Mouse (Mus musculus) common myeloid progenitor, adult 5-6 weeks (primary cell): ENCODE data around the gene Srxn1. TPM values are rescaled to one million over a fixed set of nuclear protein-coding genes. Genes with fewer than 3 reads are reported as not detected.

ENCODE experiments used
- ATAC-seq: replicated peaks from 2 replicates; pipeline ENCODE4 v1.8.0; 2016; ENCODE audit warnings: low read depth, mild to moderate bottlenecking, moderate TSS enrichment, inconsistent platforms; ENCODE audit not compliant: poor library complexity, severe bottlenecking
- total RNA-seq: library from RNA; stranded (forward); fragments of 200-1000, 187-1606 nt; gene quantifications from 2 replicates; pipeline ENCODE4 v1.2.3, GENCODE M21; 2017

Gene Srxn1
- total RNA-seq, 1 experiment from 2014 or later, result 9.8 TPM

DNA sequence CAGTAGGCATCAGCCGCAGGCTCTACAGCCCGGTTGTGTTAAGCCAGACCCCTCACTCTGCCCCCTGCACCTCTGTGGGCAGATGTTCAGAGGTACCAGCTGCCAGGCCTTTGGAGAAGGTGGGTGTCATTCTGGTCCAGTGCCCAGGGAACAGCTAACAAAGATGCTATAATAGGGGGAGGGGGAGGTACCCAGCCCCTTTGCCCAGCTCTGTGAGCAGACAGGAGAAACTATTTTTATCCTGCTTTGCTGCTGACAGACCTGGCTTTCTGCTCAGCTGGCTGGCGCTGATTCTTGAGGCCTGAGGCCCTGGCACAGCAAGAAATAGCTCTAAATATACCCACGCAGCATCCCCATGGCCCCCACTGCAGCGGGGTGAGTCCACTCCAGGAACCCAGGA, 18.2 kb upstream of the Srxn1 start:
- no peak for ATAC-seq

DNA sequence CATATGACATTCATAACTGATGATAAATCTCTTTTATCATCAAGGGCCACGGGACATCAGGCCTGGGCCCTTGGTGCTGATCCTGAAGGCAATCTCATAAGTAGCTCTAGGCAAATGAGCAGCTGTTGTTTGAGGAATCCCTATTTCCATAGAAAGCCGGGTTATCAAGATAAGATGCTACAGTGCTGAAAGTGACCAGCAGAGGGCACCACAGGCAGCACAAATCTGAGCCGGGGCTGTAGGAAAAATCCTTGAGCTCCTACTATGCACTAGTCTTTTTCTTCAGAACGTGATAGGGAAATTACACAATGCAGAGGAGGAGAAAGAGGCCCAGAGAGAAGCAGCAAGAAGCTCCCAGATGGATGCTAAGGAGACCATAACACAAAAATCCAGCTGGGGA, 16.2 kb upstream of the Srxn1 start:
- ATAC-seq, result peak; percentile 51; the same call in 1 of the 2 replicates

DNA sequence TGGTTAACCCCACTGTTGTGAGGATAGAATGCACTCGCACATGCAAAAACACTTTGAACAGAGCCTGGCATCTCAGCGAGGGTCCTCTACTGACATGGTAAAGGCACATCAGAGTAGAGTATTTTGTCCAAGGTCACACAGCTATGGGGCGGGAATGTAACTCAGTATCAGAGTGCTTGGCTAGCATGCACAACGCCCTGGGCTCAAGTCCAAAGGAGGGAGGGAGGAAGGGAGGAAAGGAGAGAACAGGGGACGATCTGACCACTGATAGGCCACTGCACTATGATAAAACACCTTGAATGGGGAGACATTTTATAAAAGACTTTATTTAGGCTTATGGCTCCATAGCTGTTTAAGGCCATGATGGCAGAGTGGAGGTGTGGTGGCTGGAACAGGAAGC, 15.7 kb upstream of the Srxn1 start:
- ATAC-seq, result no peak

DNA sequence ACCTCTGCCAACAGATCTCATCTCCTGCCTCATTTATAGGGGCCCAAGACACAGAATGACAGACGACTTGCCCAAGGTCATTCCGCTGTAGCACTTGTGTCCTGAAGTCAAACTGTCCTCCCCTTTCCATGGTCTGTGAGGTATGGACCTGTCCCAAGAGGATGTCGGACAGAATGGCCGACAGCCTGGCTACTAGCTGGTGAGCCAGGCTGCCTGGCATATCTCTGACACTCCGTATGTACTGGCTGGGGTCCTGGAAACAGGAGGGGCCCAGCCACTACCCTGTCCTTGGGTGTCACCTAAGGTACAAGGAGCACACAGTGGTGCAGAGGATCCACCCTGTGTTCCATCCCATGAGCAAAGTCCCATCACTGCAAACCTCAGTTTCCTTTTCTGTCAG, 14.8 kb upstream of the Srxn1 start:
- no peak for ATAC-seq

DNA sequence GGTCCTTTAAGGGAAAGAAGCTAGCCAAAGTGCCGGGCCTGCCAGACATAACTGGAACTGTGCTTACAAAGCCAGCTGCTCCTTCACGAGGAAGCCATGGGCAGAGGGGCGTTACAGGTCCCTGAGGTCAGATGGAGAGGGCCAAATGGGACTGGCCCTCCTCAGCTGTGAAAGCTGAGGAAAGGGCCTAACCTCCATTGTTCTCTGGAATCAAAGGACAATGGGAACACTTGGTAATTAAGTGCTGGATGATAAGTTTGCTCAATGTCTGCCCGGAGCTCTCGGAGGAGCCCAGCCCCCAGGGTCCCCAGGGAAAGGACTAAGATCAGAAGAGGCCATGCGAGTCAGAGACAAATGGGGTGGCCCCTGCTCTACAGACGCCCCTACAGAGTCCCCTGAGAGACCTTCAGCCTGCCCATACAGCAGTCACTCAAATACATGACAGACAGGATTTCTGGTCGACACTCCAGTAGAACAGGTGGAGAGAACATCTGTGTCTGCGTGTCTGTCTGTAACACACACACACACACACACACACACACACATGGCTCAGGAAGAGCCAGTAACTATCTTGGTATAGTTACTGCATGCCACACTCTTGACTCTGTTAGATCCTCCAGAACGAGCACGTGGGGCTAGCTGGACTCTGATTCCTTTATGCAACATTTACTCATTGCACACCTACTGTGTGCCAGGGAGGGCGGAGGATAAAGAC, 13.8 kb upstream of the Srxn1 start:
- no peak for ATAC-seq

DNA sequence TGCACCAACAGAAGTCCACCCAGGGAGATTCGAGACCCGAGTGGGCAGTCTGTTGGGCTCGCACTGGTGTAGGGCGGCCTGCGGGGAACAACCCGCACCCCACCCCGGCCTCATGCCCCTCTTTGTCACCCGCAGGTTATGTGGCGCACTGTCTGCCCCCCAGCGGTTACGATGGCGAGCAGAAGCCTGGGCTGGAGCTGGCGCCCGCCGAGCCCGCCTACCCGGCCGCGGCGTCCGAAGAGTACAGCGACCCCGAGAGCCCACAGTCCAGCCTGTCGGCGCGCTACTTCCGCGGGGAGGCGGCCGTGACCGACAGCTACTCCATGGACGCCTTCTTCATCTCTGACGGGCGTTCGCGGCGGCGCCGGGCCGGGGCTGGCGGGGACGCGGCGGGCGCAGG, 12.4 kb upstream of the Srxn1 start:
- peak; percentile 18; the same call in 1 of the 2 replicates for ATAC-seq

DNA sequence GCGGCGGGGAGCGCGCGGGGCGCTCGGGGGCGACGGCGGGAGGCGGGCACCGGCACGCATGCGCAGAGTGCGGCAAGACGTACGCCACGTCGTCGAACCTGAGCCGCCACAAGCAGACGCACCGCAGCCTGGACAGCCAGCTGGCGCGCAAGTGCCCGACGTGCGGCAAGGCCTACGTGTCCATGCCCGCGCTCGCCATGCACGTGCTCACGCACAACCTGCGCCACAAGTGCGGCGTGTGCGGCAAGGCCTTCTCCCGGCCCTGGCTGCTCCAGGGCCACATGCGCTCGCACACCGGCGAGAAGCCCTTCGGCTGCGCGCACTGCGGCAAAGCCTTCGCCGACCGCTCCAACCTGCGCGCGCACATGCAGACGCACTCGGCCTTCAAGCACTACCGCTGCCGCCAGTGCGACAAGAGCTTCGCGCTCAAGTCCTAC, 11.9 kb upstream of the Srxn1 start:
- ATAC-seq, result no peak; the same call in 1 of the 2 replicates

DNA sequence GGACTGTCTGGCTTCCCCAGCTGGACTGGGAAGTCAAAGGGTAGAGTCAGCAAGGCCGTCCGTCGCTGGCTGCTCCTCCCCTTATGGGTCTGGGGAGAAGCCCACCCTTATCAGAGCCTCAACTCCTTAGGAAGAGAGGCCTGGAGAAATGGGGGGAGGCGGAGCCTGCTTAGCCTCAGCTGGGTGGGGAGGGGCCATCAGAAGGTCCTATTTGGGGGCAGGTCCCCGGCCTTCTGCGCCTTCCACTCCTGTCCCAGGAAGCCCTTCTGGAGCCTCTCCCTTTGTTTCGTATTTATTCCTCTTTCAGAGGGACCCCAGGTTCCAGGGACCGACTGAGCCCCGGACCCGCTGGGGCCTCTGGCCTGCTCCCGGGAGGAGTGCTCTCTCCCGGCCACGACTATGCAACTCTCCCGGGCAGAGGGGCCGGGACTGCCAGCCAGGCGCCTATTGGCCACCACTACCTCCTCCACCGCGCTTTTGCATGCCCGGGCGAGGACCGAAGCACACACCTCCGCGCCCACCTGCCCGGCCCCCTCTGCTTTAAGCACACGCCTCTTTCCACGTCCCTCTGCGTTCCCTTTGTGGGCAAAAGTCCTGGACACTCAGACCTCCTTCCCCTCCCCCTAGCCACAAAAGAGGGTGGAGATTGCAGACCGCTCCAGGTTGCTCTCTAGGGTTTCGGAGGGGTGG, 10.3 kb upstream of the Srxn1 start:
- ATAC-seq, result peak; percentile 16; the same call in 1 of the 2 replicates

DNA sequence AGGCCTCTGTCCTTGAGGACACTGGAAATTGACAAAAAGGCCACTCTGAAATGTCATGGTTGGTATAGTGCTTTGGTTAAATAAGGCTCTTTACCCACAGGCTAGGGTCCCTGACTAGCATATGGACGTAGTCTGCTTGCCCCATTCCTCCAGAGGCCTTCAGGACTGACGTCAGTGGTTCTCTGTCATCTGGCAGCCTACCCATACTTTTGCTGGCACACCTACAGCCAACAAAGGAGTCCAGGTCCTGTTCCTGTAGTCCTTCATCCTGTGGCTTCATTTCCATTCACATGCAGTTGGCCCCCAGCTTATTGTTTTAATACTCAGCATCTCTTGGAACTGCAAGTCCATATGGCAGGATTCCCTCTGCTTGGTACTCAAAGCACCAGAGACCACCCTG, 8.4 kb upstream of the Srxn1 start:
- no peak for ATAC-seq

DNA sequence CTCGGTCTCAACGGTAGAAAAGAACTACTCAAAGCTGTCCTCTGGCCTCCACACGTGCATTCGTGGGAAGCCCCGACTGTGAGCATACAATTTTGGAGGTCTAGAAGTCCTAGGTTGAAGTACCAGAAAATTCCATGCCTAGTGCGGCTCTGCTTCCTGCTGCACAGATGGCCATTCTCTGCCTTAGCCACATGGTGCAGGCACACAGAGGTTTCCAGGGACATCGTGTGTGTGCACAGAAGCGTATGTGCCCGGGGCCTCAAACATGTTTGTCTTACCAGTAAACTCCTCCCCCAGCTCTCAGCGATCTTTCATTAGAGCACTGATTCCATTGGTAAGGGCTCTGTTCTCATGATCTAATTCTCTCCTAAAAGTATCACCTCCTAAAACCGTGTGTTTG, 7.4 kb upstream of the Srxn1 start:
- ATAC-seq, result no peak

DNA sequence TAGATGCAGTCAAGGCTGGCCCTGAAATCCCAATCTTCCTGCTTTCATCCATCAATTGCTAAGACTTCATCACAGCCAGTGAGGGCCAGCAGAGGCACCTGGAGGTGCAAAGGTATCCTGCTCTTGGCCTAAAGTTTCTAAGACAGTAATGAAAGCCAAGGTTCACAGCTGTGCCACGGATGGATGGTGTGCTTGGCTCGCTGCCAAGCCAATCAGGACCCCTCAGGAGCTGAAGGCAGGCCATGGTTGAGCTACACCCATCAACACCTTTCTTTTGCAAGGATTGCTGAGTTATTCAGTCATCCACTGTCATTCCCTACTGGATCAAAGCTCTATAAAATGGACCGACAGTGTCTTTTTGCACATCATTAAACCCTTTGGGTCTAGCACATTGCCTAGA, 5.8 kb upstream of the Srxn1 start:
- ATAC-seq, result no peak

DNA sequence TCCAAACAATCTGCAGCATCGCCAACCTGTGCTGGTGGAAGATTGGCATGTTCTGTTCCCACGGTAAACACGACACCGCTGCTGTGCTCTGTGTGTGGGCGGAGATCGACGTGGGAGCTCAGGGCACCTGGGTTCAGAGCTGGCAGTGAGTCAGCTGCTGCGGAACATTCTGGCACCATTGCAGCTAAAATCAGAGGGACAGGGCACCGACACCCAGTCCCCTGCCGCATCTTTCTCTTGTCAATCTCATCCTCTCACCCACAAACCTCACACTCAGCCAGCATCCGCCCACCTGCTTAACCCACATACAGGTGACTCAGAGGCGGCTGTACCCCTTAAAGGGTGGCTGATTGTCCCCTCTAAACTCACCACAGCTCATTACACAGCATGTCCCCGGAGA, 3.6 kb upstream of the Srxn1 start:
- no peak for ATAC-seq

DNA sequence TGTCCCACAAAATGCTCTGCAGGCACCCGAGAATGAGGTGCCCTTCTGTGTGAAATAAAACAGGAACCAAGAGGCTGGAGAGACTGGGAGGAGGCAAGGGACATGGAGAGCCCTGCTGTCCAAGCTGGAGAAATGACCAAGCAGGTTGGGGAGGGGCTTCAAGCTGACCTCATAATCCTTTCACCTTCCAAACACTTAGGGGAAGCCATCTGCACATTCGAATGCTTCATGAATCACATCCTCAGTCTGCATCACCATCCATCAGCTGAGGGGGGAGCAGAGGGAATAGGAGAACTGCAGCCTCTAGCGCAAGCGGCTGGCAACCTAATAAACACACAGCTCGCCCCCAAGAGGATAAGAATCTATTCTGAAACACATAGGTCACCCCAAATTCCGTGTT, 2.9 kb upstream of the Srxn1 start:
- no peak for ATAC-seq

DNA sequence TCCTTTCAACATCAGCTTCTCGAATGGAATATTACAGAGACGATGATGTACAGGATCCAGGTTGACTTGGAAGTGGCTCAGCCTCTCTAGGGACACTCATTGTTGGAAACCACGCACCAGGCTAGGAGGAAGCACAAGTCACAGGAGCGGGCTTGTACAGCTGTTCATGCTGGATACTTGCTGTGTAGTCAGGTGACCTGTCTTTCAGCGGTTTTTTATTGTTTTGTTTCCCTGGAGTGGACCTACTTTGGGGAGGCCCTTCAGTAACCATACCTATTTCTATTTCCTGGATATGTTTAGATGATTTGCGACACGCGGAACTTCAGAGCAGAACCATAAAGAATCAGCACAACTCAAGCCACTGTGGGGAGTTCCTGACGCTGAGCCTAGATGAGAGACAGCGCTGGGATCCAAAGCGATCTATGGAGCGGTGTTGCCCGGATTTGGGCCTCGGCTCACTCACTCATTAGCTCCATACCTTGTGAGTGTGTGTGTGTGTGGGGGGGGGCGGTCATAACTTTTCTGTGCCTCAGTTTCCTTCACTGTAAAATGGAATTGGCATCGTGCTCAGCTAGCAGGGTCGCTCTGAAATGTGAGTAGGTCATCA, 502 bp upstream of the Srxn1 start:
- peak; percentile 24 for ATAC-seq

DNA sequence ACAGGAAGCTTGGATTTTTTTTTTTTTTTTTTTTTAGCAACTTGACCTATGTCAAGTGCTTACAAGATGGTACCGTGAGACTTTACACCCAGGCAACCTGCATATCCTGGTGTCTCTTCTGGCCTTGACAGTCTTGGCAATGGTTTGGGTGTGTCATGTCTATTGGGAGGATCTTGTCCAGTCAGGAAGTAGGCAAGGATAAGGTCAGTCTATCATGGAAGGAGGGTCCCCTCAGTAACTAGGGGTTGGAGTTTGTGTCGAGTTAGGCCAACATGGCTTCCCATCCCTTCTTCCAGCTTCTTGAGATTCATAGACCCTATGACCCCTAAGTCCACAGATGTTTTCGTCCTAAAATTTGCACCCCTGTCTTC, 894 bp downstream of the Srxn1 start:
- ATAC-seq, result no peak

DNA sequence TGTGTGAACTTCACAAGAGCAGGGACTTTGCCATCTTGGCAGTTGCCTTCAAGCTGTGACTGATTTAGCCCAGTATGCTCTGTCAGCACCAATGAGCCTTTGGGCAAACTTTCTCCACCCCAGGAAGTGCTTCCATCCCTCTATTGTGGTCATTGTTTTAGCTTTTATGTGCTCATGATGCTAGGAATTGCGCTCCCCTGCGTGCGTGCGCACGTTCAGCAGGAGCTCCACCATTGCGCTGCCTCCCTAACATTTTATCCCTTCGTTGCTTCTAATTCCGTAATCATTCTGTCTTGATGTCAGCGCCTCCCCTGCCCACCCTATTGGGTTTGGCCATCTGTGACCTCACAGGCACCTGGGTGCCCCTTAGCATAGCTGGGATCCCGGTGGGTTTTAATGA, 1.3 kb downstream of the Srxn1 start:
- no peak for ATAC-seq

DNA sequence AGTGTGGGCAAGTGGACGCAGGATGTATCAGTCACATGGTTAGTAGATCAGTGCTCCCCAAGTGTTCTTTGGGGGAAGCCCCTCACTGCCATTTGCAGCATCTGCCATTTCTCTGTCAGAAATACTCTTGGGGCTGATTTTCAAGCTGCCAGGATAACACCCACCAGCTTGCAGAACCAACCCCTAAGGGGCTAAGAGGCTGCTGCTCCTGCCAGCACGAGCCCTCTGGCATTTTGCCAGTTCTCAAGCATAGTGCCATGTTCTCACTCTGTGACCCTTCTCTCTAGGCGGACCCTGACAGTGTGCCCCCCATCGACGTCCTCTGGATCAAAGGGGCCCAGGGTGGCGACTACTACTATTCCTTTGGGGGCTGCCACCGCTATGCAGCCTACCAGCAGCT, 3.4 kb downstream of the Srxn1 start:
- ATAC-seq, result no peak

DNA sequence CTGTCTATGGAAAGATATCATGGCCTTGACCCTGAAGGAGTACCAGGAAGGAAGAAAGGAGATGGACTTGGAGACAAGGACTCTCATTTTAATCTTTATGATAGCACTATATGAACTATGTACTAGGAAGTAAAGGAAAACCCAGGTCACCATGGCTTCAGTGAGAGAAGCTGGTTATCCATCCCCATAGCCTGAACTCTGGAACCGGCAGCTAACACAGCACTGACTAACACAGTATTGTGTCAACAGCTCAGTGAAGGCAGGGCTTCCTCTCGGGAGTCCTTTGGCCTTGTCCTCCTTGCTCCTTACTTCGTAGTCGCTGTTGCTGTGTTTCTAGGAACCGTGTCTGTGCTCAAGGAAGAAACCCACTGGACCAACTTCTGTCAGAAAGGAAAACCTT, 4.1 kb downstream of the Srxn1 start:
- no peak for ATAC-seq

DNA sequence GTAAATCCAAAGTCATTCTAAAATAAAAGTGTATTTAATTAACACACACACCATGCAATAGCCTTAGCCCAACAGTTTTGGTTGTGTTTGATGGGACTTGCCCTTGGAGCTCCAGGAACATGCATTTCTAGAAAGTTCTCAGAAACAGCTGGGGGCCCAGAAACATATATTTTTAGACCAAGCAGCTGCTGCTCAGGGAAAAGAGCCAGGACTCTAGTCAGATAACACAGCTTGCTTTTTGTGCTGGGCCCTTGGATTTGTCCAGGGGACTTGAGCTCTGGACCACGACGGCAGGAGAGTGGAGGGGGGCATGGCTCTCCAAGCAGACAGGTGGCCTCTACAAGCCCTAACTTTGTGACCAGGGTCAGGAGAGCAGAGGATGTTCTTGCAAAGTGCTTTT, 6.0 kb downstream of the Srxn1 start:
- ATAC-seq, result no peak

DNA sequence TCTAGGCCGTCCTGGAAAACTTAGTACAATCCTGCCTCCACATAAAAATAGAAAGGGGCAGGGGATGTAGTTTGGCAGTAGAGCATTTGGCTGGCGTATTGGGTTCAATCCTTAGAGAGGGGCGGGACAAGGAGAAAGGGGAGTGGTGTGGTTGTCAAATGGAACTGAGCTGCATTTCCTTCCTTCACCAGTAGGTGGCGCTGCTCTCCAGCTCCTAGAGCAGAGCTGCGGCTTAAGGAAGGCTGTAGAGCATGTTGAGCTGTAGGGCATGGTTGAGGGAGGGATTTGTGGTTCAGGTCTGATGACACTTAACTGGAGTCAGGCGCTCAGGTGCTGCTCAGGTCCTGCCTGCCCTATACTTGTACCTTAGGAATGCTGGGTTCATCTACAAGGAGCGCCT, 6.6 kb downstream of the Srxn1 start:
- ATAC-seq, result peak; percentile 83

DNA sequence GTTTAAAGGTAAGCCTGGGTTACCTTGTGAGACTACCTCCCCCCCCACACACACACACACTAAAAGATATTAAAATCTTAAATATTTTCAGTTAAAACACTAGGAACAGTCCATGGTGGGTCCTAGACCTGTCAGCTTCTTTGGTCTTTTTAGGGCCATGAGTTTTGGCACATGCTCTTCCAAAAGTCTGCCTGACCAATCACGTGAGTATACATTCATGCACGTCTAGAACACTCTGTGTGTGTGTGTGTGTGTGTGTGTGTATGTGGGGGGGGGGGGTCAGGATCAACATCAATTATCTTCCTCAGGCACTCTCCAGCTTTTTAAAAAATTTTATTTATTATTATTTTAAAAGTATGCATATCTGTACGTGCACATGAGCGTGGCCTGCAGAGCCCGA, 7.2 kb downstream of the Srxn1 start:
- no peak for ATAC-seq

DNA sequence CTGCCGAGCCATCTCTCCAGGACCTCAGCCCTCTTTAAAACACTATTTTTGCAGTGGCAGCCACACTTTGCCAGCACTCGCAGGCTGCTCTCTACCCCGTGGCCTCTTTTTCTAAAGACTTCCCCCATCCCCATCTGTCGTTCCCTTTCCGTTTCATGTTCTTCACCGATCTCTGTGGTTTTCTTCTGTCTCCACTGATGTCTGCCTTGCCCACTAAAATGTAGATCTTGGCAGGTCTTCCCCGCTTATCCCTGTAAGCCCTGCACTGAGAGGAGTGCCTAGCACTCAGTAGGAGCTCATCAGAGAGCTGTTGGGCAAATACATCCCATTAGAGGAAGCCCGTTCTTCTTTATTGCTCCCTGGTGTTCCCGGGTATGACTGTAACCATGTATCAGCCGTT, 7.7 kb downstream of the Srxn1 start:
- ATAC-seq, result peak; percentile 47
